Mouse (Mus musculus) NIH3T3 (cell line): ENCODE measurements around the gene Nfe2l1.
"Not testable (repeated sequence)": the region's sequence is repeated elsewhere in the genome, so short reads cannot be mapped to it uniquely, and the experiment has no call there.

Experiments used
- DNase-seq: peaks from one replicate; pipeline ENCODE4 v3.0.0-alpha.2; 2012; ENCODE audit warnings: low read depth

Gene Nfe2l1

GRCm38 (mm10) chr11:96818128-96818710 lies 11.5 kb downstream of the Nfe2l1 start:
- no peak for DNase-seq

GRCm38 (mm10) chr11:96816979-96817378 lies 12.8 kb downstream of the Nfe2l1 start:
- DNase-seq, result no peak

GRCm38 (mm10) chr11:96816494-96816893 lies 13.3 kb downstream of the Nfe2l1 start:
- no peak for DNase-seq

- no peak for DNase-seq
These were observed 13.9 kb downstream of the Nfe2l1 start for GRCm38 (mm10) chr11:96815895-96816294.

- no peak for DNase-seq
These were observed 15.3 kb downstream of the Nfe2l1 start for GRCm38 (mm10) chr11:96814443-96814842.

- DNase-seq, result no peak
These were observed 15.8 kb downstream of the Nfe2l1 start for GRCm38 (mm10) chr11:96813920-96814319.

GRCm38 (mm10) chr11:96813455-96813854 lies 16.3 kb downstream of the Nfe2l1 start:
- DNase-seq, result no peak

GRCm38 (mm10) chr11:96811188-96811587 lies 18.6 kb downstream of the Nfe2l1 start:
- not testable (repeated sequence) for DNase-seq

GRCm38 (mm10) chr11:96809562-96810235 lies 20.1 kb downstream of the Nfe2l1 start:
- no peak for DNase-seq

GRCm38 (mm10) chr11:96808066-96808465 lies 21.7 kb downstream of the Nfe2l1 start:
- peak; percentile 57 for DNase-seq

- DNase-seq, result no peak
These were observed 24.2 kb downstream of the Nfe2l1 start for GRCm38 (mm10) chr11:96805606-96806005.

- no peak for DNase-seq
These were observed 30.3 kb downstream of the Nfe2l1 start for GRCm38 (mm10) chr11:96799511-96799910.

- peak; percentile 64 for DNase-seq
These were observed 33.2 kb downstream of the Nfe2l1 start for GRCm38 (mm10) chr11:96796586-96796985.

- no peak for DNase-seq
These were observed 33.7 kb downstream of the Nfe2l1 start for GRCm38 (mm10) chr11:96796081-96796480.

- DNase-seq, result no peak
These were observed 34.3 kb downstream of the Nfe2l1 start for GRCm38 (mm10) chr11:96795491-96795890.

GRCm38 (mm10) chr11:96790681-96791080 lies 39.1 kb downstream of the Nfe2l1 start:
- peak; percentile 46 for DNase-seq

- no peak for DNase-seq
These were observed 39.8 kb downstream of the Nfe2l1 start for GRCm38 (mm10) chr11:96789990-96790389.

- peak; percentile 95 for DNase-seq
These were observed 40.6 kb downstream of the Nfe2l1 start, which contains the start of gene Cbx1 for GRCm38 (mm10) chr11:96788871-96789795. TSS of gene Cbx1 (plus strand) at chr11:96789127.

GRCm38 (mm10) chr11:96786731-96787450 lies 42.9 kb downstream of the Nfe2l1 start:
- DNase-seq, result peak; percentile 74

- DNase-seq, result peak; percentile 86
These were observed 44.9 kb downstream of the Nfe2l1 start for GRCm38 (mm10) chr11:96784847-96785246.

GRCm38 (mm10) chr11:96781425-96781824 lies 48.3 kb downstream of the Nfe2l1 start:
- no peak for DNase-seq

- DNase-seq, result no peak
These were observed 49.5 kb downstream of the Nfe2l1 start for GRCm38 (mm10) chr11:96780306-96780705.
